Mouse (Mus musculus): ENCODE results near the gene Polr3b. TPM values are rescaled to one million over a fixed set of nuclear protein-coding genes. Genes with fewer than 3 reads are reported as not detected.

Polr3b gene
- polyA plus RNA-seq, 1 experiment = 4.8 TPM

- TF ChIP-seq POLR2A (IDR thresholded peaks at IDR 0.05; ENCODE audit: control insufficient read depth, low read depth, low read length) (no peak), CTCF (IDR thresholded peaks at IDR 0.05; ENCODE audit: control insufficient read depth, insufficient read depth, insufficient replicate concordance, low read depth, low read length) (no peak)
- Histone ChIP-seq H3K4me1 (ENCODE audit: control insufficient read depth, insufficient read depth, low read length) (no peaks in the 10 kb centered on the region; the same call in none of the 2 replicates), H3K27ac (ENCODE audit: control insufficient read depth, insufficient read depth, low read depth, low read length) (no peak overlapping the region), H3K27me3 (ENCODE audit: control insufficient read depth, insufficient read depth, low read length) (no peaks in the 10 kb centered on the region), H3K4me3 (ENCODE audit: control insufficient read depth, low read depth, low read length) (no peak overlapping the region), H3K36me3 (ENCODE audit: control insufficient read depth, insufficient read depth, low read length) (no peaks in the 10 kb centered on the region)
Measured at GRCm38 (mm10) chr10:84707752-84708530, 85.8 kb downstream of the Polr3b start.

DNA sequence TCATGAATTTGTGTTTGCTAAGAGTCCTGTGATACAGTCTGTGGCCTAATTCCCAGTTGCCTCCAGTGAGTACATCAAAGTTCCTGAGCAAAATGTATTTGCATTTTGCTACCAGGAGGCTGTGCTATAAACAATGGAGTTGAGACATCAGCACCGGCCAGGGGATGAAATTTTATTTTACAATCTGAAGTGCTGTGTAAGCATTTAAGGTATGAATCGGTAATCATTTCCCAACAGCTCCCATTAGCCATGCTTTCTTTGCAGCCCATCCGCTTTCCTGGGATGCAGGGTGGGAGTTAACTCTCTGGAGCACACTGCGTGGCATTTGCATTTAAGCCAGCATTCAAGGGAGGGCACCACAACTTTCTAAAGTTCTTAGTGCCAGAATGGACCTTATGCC, 88.1 kb downstream of the Polr3b start:
- TF ChIP-seq CTCF (IDR thresholded peaks at IDR 0.05; ENCODE audit: control insufficient read depth, insufficient read depth, insufficient replicate concordance, low read depth, low read length) = no peak
- TF ChIP-seq POLR2A (IDR thresholded peaks at IDR 0.05; ENCODE audit: control insufficient read depth, low read depth, low read length) = no peak
- H3K4me3 ChIP-seq (ENCODE audit: control insufficient read depth, low read depth, low read length) = no peak overlapping the region
- no peaks in the 10 kb centered on the region for H3K36me3 ChIP-seq (ENCODE audit: control insufficient read depth, insufficient read depth, low read length)
- no peaks in the 10 kb centered on the region; the same call in none of the 2 replicates for H3K4me1 ChIP-seq (ENCODE audit: control insufficient read depth, insufficient read depth, low read length)
- H3K27ac ChIP-seq (ENCODE audit: control insufficient read depth, insufficient read depth, low read depth, low read length) = no peak overlapping the region
- no peaks in the 10 kb centered on the region for H3K27me3 ChIP-seq (ENCODE audit: control insufficient read depth, insufficient read depth, low read length)

DNA sequence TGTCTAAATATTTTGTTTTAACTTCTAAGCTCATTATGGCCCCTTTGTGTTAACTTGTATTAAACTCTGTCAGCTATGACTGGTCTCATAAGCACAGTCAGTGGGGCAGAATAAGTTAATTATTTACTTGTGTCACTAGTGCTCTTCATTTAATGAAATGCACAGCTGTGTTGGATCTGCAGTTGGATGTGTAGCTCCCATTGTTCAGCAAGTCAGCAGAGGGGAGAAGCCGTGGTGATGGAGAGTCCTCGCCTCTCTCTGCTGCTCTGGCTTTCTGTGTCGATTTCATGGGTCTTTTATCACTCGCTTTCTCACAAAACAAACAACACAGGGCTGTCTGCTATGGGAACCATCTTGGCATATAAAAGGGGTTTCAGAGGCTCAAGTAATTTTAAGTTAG, 88.7 kb downstream of the Polr3b start:
- no peak overlapping the region for H3K27ac ChIP-seq (ENCODE audit: control insufficient read depth, insufficient read depth, low read depth, low read length)
- no peaks in the 10 kb centered on the region; the same call in none of the 2 replicates for H3K4me1 ChIP-seq (ENCODE audit: control insufficient read depth, insufficient read depth, low read length)

DNA sequence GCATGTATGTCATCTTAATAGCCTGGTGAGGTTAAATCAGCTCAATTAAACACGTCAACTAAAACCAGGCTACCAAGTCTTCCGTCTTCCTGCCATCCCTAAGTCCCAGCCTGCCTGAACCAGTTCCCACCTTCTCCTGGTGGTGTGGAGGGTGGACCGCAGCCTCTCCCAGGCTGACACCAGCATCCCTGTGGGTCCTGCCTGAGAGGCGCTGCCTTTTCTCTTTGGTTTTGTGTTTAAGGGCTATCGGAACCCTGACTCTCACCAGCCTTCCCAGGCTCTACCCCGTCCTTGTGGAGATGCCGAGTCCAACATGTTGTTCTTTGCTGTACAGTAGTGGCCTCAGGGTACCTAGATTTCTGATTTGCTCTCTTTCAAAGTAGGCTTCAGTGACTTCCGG, 89.4 kb downstream of the Polr3b start:
- Histone ChIP-seq H3K4me1 (ENCODE audit: control insufficient read depth, insufficient read depth, low read length) (no peaks in the 10 kb centered on the region; the same call in none of the 2 replicates), H3K36me3 (ENCODE audit: control insufficient read depth, insufficient read depth, low read length) (no peaks in the 10 kb centered on the region), H3K27ac (ENCODE audit: control insufficient read depth, insufficient read depth, low read depth, low read length) (no peak overlapping the region), H3K27me3 (ENCODE audit: control insufficient read depth, insufficient read depth, low read length) (no peaks in the 10 kb centered on the region), H3K4me3 (ENCODE audit: control insufficient read depth, low read depth, low read length) (no peak overlapping the region)
- TF ChIP-seq CTCF (IDR thresholded peaks at IDR 0.05; ENCODE audit: control insufficient read depth, insufficient read depth, insufficient replicate concordance, low read depth, low read length) = no peak

More for the DNA sequence above, 88.7 kb downstream of the Polr3b start:
- Histone ChIP-seq H3K4me3 (ENCODE audit: control insufficient read depth, low read depth, low read length) (no peak overlapping the region), H3K36me3 (ENCODE audit: control insufficient read depth, insufficient read depth, low read length) (no peaks in the 10 kb centered on the region), H3K27me3 (ENCODE audit: control insufficient read depth, insufficient read depth, low read length) (no peaks in the 10 kb centered on the region)
- no peak for TF ChIP-seq CTCF (IDR thresholded peaks at IDR 0.05; ENCODE audit: control insufficient read depth, insufficient read depth, insufficient replicate concordance, low read depth, low read length)

DNA sequence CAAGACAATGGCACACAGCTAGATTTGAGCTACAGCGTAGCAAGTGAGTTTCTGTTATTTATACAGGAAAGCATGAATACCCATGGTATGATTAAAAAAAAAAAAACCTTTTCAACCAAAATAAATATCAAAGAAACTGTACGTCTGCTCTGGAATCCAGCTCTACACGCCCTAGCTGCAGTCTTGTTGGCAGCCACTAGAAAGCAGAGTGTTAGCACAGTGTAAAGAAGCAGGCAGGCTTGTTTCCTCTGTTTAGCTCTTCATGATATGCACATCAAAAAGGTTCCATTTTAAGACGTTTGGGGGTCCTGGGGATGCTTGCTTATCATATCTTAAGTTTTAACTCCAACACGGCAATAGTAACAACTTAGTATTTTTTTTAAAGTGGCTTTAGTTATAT, 89.8 kb downstream of the Polr3b start:
- Histone ChIP-seq H3K27me3 (ENCODE audit: control insufficient read depth, insufficient read depth, low read length) (no peaks in the 10 kb centered on the region), H3K27ac (ENCODE audit: control insufficient read depth, insufficient read depth, low read depth, low read length) (no peak overlapping the region), H3K36me3 (ENCODE audit: control insufficient read depth, insufficient read depth, low read length) (no peaks in the 10 kb centered on the region), H3K4me3 (ENCODE audit: control insufficient read depth, low read depth, low read length) (no peak overlapping the region), H3K4me1 (ENCODE audit: control insufficient read depth, insufficient read depth, low read length) (no peaks in the 10 kb centered on the region; the same call in none of the 2 replicates)
- TF ChIP-seq CTCF (IDR thresholded peaks at IDR 0.05; ENCODE audit: control insufficient read depth, insufficient read depth, insufficient replicate concordance, low read depth, low read length) (no peak), POLR2A (IDR thresholded peaks at IDR 0.05; ENCODE audit: control insufficient read depth, low read depth, low read length) (no peak)

GRCm38 (mm10) chr10:84712532-84712931, 90.4 kb downstream of the Polr3b start:
- no peaks in the 10 kb centered on the region; the same call in none of the 2 replicates for H3K4me1 ChIP-seq (ENCODE audit: control insufficient read depth, insufficient read depth, low read length)
- H3K36me3 ChIP-seq (ENCODE audit: control insufficient read depth, insufficient read depth, low read length) = no peaks in the 10 kb centered on the region

GRCm38 (mm10) chr10:84713043-84713442, 91.0 kb downstream of the Polr3b start:
- H3K27ac ChIP-seq (ENCODE audit: control insufficient read depth, insufficient read depth, low read depth, low read length) = no peak overlapping the region
- no peaks in the 10 kb centered on the region; the same call in none of the 2 replicates for H3K4me1 ChIP-seq (ENCODE audit: control insufficient read depth, insufficient read depth, low read length)
- no peak overlapping the region for H3K4me3 ChIP-seq (ENCODE audit: control insufficient read depth, low read depth, low read length)
- TF ChIP-seq POLR2A (IDR thresholded peaks at IDR 0.05; ENCODE audit: control insufficient read depth, low read depth, low read length) (no peak), CTCF (IDR thresholded peaks at IDR 0.05; ENCODE audit: control insufficient read depth, insufficient read depth, insufficient replicate concordance, low read depth, low read length) (no peak)
- no peaks in the 10 kb centered on the region for H3K27me3 ChIP-seq (ENCODE audit: control insufficient read depth, insufficient read depth, low read length)
- no peaks in the 10 kb centered on the region for H3K36me3 ChIP-seq (ENCODE audit: control insufficient read depth, insufficient read depth, low read length)

More at GRCm38 (mm10) chr10:84712532-84712931, 90.4 kb downstream of the Polr3b start:
- no peaks in the 10 kb centered on the region for H3K27me3 ChIP-seq (ENCODE audit: control insufficient read depth, insufficient read depth, low read length)
- no peak for TF ChIP-seq CTCF (IDR thresholded peaks at IDR 0.05; ENCODE audit: control insufficient read depth, insufficient read depth, insufficient replicate concordance, low read depth, low read length)
- TF ChIP-seq POLR2A (IDR thresholded peaks at IDR 0.05; ENCODE audit: control insufficient read depth, low read depth, low read length) = no peak
- H3K4me3 ChIP-seq (ENCODE audit: control insufficient read depth, low read depth, low read length) = no peak overlapping the region
- no peak overlapping the region for H3K27ac ChIP-seq (ENCODE audit: control insufficient read depth, insufficient read depth, low read depth, low read length)
